Mouse (Mus musculus) thymus, postnatal 0 days (tissue): ENCODE measurements around the gene Tmtc2. TPM values are rescaled to one million over a fixed set of nuclear protein-coding genes. Genes with fewer than 3 reads are reported as not detected.

ENCODE experiments used
- DNase-seq: peaks from one replicate; pipeline ENCODE4 v3.0.0-alpha.2; 2015; ENCODE audit warnings: low spot score
- polyA plus RNA-seq: library from polyadenylated mRNA; unstranded; fragments of >200 nt; fragmentation: Nextera tagmentation; extraction: Ambion mirVana; gene quantifications from 2 replicates; pipeline ENCODE4 v1.2.1, GENCODE M21; 2015

Tmtc2 gene
- polyA plus RNA-seq, 1 experiment from 2014 or later = 0.65 TPM

DNA sequence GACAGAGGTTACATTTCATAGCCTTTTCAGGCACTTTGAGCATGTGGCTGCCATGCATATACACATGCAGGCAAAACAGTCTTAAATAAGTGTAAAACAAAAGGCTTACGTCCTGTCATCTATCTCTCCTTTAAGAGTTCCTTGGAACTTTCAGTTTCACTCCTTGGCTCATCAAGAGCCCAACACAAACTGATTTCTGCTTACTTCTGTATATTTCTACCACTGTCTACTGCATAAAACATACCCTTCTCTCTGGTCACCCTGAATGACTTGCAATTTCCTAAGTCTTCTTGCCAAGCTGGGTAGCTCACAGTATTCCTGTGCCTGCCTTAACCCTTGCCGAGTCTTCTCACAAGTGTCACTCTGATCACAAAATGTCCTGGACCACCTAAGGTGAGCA, 26.2 kb downstream of the Tmtc2 start:
- no peak for DNase-seq

DNA sequence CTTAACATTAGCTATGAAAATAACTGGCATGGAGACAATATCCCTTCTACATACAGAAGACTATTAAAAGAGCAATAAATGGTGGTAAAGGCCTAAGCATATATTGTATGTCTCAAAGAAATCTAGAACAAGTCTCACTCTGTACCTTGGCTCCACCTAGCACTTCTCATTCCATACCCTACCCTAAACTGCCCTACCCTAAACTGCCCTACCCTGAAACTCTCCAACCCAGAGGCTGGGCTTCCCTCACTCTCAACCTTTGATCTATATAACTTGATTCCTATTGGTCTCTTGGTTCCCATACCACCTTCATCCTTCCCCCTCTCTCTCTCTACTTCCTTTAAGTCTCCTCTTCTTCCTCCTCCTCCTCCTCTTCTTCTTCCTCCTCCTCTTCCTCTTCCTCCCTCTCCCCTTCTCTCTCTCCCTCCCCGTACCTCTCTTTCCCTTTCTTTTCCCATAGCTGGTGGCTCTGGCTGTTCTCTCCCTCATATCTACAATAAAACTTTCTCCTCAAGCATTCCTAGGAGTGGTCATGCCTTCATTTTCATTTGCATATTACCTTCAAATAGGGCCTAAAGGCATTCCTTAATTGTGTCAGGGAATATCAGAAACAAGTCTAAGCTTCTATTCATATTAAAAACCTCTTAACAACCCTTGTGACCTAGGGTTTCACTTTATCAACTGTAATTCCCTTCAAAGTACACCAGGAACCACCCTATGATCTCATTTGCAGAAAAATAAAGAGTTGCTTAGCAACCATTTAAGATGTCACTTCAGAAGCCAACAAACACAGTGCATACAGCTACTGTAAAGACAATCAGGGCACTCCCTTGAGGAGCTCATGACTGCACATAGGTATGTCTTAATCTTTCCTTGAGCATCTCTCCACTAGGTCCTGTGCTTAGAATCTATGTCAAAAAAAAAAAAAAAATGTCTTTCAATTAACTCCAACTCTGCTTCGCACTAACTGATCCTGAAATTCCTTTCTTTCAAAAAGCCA, 29.9 kb downstream of the Tmtc2 start:
- DNase-seq = no peak

DNA sequence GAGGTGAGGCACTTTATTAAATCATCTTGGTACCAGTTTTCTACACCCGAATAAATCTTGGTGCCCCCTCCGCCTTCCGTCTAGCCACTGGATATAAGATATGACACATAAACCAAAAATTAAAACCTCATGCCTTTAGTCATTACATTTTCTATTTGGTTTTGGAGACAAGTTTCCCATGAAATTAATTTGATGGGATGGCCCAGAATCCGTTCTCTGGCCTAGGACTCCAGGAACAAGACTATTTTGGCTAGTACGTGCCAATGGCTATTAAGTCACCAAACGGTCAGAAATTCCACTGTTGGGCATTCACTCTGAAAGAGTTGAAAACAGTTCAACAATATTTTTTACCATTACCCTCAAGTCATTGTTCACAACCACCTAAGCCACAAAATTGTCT, 32.2 kb downstream of the Tmtc2 start:
- no peak for DNase-seq

DNA sequence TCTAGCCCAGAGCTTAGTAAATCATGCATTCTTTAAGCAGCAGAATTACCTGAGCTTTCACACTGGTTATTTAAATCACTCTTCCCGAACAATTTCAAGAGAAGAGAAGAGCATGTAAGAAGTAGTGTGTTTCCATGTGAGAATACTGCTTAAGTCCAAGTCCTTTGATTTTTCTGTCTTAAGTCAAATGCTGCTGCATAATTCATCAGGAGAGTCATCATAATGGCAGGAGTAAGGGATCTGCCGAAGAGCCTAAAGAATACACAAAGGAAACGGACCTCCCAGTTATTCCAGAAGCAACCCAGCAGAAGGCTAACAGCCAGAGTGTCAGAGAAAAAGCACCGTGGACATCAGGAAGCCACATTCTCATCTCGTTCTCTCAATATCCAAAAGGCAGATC, 34.6 kb downstream of the Tmtc2 start:
- DNase-seq = no peak

DNA sequence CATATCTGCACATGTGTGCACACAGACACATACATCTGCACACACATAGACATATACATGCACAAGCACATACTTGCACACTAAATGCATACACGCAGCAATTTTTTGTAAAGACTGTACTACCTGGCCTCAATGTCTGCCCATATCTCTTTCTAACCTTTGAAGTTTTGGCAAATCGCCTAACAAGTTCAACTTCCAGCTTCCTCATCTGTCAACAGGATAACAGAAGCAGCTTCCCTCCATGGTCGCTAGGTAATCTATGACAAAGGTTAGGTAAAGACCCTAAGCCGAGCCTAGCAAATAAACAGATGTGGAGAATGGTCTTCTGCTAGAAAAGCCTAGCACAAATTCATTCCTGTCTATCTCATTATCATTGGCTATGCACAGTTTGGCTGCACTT, 37.3 kb downstream of the Tmtc2 start:
- DNase-seq = no peak

DNA sequence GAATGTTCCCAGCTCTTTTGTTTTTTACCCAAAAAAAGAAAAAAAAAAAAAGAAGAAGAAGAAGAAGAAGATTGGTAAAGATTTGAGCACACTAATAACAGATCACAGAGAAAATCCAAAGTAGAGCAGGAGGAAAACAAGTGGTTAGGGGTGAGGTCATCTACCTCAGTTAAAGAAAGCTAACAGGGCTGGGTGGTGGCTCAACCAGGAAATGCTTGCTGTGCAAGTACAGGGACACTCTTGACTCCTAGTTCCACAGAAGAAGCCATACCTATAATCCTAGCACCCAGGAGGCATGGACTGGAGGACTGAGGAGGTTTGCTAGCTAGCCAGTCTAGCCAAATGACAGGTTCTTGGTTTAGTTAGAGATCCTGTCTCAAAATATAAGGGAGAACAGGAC, 38.4 kb downstream of the Tmtc2 start:
- no peak for DNase-seq

DNA sequence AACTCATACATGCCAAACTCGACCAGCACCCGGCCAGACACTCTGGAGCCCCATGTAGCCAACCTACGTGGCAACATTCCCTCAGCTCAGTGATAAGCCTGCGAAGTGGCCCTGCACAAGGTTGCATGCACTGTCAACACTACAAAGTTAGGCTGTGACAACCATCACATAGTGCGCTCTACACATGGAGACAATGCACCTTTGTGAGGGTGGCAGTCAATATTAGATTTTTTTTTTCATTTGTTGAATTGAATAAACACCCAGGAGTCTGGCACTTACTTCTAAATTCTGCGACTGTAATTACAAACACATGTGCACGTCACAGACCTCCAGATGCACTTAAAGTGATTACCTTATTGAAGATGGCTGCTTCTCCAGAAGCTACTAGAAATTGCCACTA, 41.5 kb downstream of the Tmtc2 start:
- DNase-seq = no peak

DNA sequence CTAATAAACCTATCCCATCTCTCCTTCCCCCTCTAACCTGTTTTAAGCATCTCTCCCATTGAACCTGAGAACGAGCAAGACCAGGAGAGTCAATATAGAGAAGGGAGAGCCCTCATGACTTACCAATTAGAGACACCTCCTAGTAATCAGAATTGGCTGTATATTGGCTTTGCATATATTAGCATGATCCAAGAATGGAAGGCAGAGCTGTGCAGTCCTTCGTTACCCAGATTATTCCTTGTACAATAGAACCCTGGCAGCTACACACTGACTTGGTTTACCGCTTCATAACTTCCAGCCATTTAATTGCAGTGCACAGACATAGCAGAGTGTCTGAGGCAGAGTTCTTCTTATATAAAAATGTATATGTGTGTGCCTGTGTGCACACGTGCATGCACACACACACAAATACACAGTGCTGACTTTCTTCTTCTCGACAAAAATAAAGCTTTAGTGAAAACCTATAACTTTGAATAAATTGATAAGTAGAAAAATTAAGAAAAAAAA, 42.2 kb downstream of the Tmtc2 start:
- no peak for DNase-seq

DNA sequence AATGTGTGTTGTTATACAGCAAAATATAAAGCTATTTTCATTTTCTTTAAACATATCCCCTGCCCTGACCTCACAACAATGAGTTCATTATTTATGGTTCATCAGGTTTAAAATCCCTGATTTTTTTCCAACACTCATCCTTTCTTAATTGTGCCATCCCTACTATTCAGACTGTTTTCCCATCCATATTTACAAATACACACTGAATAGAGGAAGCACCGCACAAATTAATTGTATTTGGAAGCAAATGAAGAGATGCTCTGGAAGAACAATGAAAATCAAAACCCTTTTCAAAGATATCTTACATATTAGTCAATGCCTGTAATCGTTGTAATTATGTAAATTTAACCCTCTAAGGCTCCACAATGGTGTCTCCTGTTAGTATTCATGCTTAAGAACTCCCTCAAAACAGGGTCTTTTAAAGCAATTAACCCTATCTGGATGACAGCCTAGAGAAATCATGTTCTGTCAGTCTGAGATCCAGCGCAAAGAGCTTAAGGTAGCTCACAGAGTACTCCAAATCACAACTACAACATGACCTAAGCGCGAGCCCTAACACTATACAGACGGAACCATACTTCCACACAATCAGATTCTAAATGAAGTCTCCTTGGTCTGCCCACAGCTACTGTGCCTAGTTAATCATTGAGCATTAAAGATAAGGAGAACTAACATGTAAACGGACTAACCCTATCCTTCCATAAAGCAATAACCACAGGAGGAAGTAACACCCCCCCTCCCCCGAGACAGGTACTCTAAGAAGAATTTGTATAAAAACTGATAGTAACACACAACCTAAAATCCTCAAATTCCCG, 43.0 kb downstream of the Tmtc2 start:
- DNase-seq = no peak

DNA sequence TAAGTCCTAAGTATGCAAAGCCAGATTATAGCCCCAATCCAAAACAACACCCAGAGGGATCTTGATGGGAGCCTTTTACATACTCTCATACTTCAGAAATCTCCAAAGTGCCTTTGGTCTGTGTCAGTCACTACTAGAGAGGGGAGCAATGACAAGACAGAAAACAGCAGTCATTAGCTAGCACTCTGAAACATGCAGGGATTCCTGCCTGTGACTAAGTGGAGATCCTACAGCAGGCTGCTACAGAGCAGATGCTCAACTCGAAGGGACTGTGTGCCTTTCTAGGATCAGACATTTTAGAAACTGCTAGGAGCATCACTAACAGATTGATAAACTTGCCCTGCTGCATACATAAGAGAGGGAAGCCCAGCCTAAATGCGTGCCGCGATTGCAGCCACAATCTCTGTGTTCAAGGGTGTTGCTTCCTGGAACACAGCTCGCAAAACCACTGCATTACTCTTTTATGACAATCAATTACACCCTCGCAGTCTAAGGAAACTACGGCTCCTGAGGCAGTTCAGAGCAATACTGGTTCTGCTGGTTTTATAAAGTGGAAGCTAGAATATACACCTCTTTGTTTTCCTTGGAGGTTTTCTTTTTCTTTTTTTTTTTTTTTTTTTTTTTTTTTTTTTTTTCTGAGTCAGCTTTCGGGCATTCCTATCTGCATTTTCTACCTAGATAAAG, 50.7 kb downstream of the Tmtc2 start:
- no peak for DNase-seq

DNA sequence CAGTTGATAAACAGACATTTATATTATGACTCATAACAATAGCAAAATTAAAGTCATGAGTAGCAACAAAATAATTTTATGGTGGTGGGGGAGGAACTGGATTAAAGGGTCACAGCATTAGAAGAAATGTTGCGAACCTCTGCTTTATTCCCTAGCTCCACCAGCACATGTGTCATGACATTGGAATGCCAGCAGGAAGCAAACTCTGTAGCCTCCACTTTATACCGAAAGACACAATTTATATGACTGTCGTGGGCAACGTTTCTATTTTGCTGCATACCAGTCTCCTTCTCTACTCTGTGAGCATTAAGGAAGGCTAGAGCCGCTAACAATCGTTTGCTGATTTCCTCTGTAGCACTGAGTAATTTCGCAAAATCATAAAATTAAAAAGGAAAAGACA, 51.8 kb downstream of the Tmtc2 start:
- DNase-seq = no peak

DNA sequence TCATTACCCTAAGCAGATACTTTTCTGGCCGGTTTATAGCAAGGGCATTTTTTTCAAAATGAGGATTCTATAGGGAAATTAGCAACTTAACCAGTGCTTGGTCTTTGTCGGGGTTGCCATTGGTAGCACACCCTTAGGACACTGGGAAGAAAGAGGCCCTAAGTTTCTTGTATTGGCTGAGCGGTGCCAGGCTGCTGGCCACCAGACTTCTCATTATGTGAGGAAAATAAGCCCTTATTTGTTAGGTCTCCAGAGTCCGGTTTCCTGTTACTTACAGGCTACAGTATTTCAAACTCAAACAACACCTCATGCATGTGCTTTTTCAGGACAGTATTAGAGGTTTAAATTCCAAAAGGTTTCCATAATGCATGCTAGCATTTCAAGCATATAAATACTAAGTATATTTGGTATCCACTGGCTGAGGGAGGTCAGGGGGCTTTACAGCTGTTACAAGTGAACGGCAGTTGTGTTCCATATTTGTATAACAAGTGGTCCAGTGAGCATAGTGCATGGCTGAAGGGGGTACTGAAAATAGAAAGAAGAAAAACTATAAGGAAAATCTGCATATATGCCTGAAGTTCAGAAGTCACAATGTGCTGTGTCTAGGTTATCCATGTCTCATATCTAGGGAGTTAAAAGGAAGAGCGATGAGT, 55.0 kb downstream of the Tmtc2 start:
- DNase-seq = no peak

DNA sequence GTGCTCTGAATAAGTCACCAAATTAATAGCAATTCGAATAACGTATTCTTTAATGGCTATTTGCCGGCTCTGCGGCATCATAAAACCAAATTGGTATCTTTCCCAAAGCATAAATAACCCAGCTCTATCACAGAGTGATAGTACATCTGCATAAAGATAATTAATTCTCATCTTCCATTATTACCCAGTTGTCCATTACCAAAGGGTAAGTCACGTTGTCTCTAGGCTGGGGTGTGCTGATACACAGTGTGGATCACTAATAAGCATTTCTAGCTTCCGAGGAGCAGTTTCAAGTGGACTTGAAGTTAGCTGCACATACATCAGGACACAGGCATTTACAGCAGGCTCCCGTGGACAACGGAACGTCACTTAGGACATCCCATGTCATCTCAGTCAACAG, 56.1 kb downstream of the Tmtc2 start:
- DNase-seq = no peak

DNA sequence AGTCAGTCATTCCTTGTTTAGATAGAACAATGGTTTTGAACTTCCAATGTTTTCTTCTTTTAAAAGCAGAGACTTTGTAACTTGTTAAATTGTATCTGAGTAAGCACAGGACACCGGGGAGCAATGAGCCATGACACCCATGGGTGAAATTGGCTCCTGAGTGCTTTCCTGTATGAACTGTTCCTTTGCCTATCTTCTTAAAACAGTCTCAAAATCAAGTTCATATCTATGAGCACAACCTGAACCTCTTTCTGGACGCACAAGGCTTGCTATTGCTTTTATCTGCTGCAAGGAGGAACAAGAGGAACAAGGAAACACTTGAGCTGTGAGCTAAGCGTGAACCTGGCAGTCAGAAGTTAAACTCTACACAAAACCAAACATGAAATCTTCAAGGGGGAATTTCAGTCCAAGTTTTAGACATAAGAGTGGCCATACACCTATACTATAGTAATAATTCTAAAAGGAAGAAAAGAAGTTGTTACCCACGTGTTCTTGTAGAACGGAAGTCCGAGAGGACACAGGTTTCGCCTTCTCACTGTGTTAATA, 60.4 kb downstream of the Tmtc2 start:
- DNase-seq = no peak

DNA sequence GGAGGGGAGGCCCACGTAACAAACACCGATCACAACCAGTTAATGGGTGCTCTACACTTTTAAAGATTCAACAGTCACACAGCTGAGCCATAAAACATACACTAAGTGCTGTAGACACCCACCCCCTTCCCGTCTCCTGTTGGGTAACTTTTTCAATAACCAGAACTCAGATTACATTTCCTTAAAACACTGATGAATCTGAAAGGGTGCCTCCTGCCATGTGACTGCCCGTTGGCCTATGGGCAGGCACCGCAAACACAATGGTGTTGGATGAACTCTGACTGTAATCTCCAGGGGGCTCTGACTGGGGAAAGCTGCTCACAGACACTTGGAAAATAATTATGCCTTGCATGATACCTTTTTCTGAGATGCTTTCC, 64.4 kb downstream of the Tmtc2 start:
- no peak for DNase-seq

DNA sequence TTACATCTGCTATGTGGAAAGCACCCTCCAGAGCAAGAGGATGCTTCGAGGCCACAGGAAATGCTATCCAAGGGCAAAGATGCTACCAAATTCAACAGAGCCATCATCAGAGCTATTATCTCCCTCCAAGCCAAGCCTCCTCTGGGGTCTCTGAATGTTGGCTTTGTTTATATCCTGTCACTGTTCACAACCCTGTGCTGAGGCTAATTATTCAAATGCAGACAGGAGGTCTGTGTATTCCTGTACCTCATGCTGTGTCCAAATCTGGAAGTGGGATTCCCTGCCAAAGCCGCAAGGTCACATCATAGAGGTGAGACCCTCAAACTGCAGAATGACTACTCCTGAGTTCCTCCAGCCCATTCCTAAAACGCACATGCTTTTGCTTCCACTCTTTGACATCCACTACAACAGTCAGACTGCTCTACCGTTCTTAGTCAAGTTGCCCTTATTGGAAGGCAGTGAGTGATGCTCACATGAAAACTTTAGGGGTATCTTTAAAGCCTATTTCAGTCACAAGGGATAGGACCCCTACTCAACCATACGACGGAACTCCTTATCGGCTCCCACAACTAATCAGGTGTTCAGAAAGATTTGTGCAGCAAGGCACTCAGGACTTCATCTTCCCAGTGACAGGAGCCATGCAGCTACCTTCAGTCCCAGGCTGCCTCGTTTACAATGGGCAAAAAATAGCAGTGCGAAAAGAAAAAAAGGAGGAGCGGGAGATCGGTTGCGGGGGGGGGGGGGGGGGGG, 64.9 kb downstream of the Tmtc2 start:
- DNase-seq = no peak

DNA sequence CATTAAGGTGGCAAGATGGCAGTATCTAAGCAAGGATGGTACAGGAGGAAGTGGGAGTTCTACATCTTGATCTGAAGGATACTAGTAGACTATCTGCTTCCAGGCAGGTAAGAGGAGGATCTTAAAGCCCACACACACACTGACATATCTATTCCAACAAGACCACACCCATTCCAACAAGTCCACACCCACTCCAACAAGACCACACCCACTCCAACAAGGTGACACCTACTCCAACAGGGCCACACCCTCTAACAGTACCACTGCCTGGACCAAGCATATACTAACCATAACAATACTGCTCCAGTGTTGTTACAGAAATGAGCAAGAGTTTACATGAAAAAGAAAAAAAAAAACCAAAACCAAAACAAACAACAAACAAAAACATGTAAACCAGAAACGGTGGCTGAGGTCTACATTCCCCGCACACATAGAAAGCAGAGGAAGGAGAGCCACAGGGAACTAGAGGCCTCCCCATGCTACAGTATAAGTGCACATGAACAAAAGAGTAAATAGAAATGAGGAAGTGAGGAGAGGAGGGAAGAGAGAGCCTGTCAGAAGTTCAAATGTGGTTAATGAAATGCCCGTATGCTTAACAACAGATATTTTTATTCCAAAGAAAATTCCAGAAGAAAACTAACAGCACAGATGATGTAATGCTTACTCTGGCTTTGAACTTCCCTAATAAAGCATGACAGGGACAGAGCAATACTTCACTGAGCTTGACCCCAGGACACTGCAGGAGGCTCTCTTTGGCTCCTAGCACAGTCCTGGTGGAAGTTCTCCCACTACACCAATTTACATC, 66.1 kb downstream of the Tmtc2 start:
- DNase-seq = no peak

DNA sequence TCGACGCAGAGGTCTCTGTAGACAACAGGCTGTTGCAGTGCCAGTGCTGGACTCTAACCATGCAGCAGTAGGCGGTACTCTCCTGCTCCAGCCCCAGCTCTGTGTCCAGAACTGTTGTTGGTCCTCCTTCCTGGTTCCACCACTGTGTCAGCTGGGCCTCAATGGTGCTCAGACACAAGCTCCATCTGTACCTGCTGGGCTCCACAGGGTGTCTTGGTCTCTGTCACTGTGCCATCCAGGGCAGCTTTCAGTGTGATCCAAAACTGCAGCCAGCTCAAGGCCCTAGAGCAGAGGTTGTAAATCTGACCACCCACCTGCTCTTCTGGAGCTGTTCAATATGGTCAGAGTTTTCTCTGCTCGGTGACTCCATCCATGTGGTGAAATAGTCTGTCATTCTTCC, 68.2 kb downstream of the Tmtc2 start:
- no peak for DNase-seq

DNA sequence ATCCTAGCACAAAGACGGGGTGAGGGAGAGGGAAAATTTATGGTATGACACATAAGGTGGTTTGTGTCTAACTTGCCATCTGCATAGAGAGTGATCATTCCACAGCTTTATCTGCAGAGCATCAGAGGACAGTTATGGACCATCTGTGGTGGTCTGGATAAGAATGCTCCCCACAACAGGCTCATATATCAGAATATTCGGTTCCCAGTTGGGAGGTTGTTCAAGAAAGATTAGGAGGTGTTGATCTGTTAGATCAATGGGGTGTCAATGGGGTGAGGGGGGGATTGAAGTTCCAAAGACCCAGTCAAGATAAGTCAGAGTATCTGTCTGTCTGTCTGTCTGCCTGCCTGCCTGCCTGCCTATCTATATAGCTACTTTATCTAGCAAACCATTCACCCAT, 69.8 kb downstream of the Tmtc2 start:
- DNase-seq = no peak
